Mouse (Mus musculus): ENCODE measurements around the gene Gm10647. TPM values are rescaled to one million over a fixed set of nuclear protein-coding genes. Genes with fewer than 3 reads are reported as not detected.

The Gm10647 gene
- polyA plus RNA-seq, 1 experiment = not detected

- Histone ChIP-seq H3K27me3 (replicated peaks) (no peaks in the 10 kb centered on the region), H3K4me3 (replicated peaks) (peak overlapping the region; percentile 95)
Measured at GRCm38 (mm10) chr9:66835097-66835480, 38.2 kb downstream of the Gm10647 start.

DNA sequence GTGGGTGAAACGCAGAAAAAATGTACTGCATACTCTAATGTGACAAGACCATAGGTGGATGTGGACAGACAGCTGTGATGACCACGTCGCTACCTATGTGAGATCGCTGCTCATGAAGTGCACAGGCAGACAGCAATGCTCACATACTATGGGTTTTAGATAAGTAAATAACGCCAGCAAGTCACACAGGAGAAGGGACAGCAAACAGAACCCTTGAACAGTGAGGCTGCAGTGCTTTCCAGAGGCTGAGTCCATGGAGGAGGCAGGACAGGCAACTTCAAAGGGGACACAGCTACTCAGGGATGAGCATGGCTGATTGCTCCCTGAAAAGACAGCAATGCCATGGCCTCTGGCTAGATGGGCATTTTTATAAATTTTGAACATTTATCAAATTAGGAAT is 50.0 kb downstream of the Gm10647 start:
- H3K27me3 ChIP-seq (replicated peaks) = no peaks in the 10 kb centered on the region
- peaks cover 15% of the 10 kb centered on the region for H3K4me1 ChIP-seq
- TF ChIP-seq GATA1 (IDR thresholded peaks at IDR 0.05; ENCODE audit: borderline replicate concordance, low read length) (no peak), FLI1 (IDR thresholded peaks at IDR 0.05; ENCODE audit: low read length) (no peak)
- H3K36me3 ChIP-seq (replicated peaks; ENCODE audit: low read length) = peaks cover 94% of the 10 kb centered on the region
- no peak overlapping the region for H3K4me3 ChIP-seq (replicated peaks)
- H3K9me3 ChIP-seq = no peaks in the 10 kb centered on the region

More at GRCm38 (mm10) chr9:66835097-66835480, 38.2 kb downstream of the Gm10647 start:
- peaks cover 20% of the 10 kb centered on the region for H3K36me3 ChIP-seq (replicated peaks; ENCODE audit: low read length)
- no peak for TF ChIP-seq FLI1 (IDR thresholded peaks at IDR 0.05; ENCODE audit: low read length)
- no peak for TF ChIP-seq GATA1 (IDR thresholded peaks at IDR 0.05; ENCODE audit: borderline replicate concordance, low read length)
- no peaks in the 10 kb centered on the region for H3K9me3 ChIP-seq
- H3K4me1 ChIP-seq = peaks cover 46% of the 10 kb centered on the region

Other genes with a start within 250 kb of the Gm10647 start
- 6.3 and 7.2 TPM in 2 replicates for gene Usp3, start 203.9 kb upstream of the Gm10647 start, polyA plus RNA-seq (2012; ENCODE audit: insufficient read depth, low replicate concordance)
- gene Car12, start 83.4 kb upstream of the Gm10647 start, polyA plus RNA-seq (2012; ENCODE audit: insufficient read depth, low replicate concordance) = 1.7 TPM in 2 replicates
- 0.17 TPM in 1 of 2 replicates, not detected in the other for gene Aph1b, start 1.5 kb upstream of the Gm10647 start, polyA plus RNA-seq (2012; ENCODE audit: insufficient read depth, low replicate concordance)
- 1.2 TPM in 1 of 2 replicates, not detected in the other for gene Aph1c, start 37.7 kb downstream of the Gm10647 start, polyA plus RNA-seq (2012; ENCODE audit: insufficient read depth, low replicate concordance)
- gene Rab8b, start 122.6 kb downstream of the Gm10647 start, polyA plus RNA-seq (2012; ENCODE audit: insufficient read depth, low replicate concordance) = 3.2 TPM in 1 of 2 replicates, not detected in the other
- gene Rps27l, start 149.0 kb downstream of the Gm10647 start, polyA plus RNA-seq (2012; ENCODE audit: insufficient read depth, low replicate concordance) = 23.8 and 219 TPM in 2 replicates
- gene Lactb, start 178.4 kb downstream of the Gm10647 start, polyA plus RNA-seq (2012; ENCODE audit: insufficient read depth, low replicate concordance) = 8.5 TPM in 2 replicates